Mouse (Mus musculus) megakaryocyte, embryonic 14.5 days (primary cell): ENCODE data around the gene Gm49388.

Experiments used
- FLI1 ChIP-seq: IDR thresholded peaks from 2 replicates; pipeline ENCODE4 v1.6.1; 2012; ENCODE audit warnings: low read length, inconsistent platforms, mixed read lengths
- GATA1 ChIP-seq: IDR thresholded peaks from 3 replicates; pipeline ENCODE4 v1.6.1; 2012; ENCODE audit warnings: mixed read lengths, low read length, inconsistent platforms, borderline replicate concordance

GRCm38 (mm10) chr7:127752069-127752468 lies 33.3 kb upstream of the Gm49388 start:
- TF ChIP-seq GATA1 (no peak), FLI1 (no peak)
